Mouse (Mus musculus) neural tube, embryonic 15.5 days (tissue): ENCODE measurements around the gene Celsr2. TPM values are rescaled to one million over a fixed set of nuclear protein-coding genes. Genes with fewer than 3 reads are reported as not detected.

Source experiments
- polyA plus RNA-seq: library from polyadenylated mRNA; unstranded; fragments of >200 nt; fragmentation: Nextera tagmentation; extraction: Ambion mirVana; gene quantifications from 2 replicates; pipeline ENCODE4 v1.2.1, GENCODE M21; 2015

Celsr2 gene
- polyA plus RNA-seq, 1 experiment from 2014 or later: 35.0 TPM

Other genes starting within 250 kb of the Celsr2 start
- 10.2 and 14.4 TPM in 2 replicates for gene Amigo1, start 229.2 kb downstream of the Celsr2 start, polyA plus RNA-seq
- 3.1 TPM in 2 replicates for gene Cyb561d1, start 214.3 kb downstream of the Celsr2 start, polyA plus RNA-seq
- 18.4 and 21.2 TPM in 2 replicates for gene Atxn7l2, start 204.6 kb downstream of the Celsr2 start, polyA plus RNA-seq
- gene Sypl2, start 188.9 kb downstream of the Celsr2 start, polyA plus RNA-seq: 0.38 and 0.52 TPM in 2 replicates
- gene Psma5, start 158.6 kb downstream of the Celsr2 start, polyA plus RNA-seq: 239 and 254 TPM in 2 replicates
- gene Sort1, start 131.5 kb downstream of the Celsr2 start, polyA plus RNA-seq: 13.6 and 17.0 TPM in 2 replicates
- 0.15 and 0.19 TPM in 2 replicates for gene Mybphl, start 50.6 kb downstream of the Celsr2 start, polyA plus RNA-seq
- 5.5 and 12.4 TPM in 2 replicates for gene Psrc1, start 31.7 kb downstream of the Celsr2 start, polyA plus RNA-seq
- 206 and 219 TPM in 2 replicates for gene Sars, start 29.7 kb upstream of the Celsr2 start, polyA plus RNA-seq
- 0.87 and 1.2 TPM in 2 replicates for gene 1700013F07Rik, start 118.6 kb upstream of the Celsr2 start, polyA plus RNA-seq
- 12.1 and 15.8 TPM in 2 replicates for gene 5330417C22Rik, start 121.0 kb upstream of the Celsr2 start, polyA plus RNA-seq
- 46.3 and 47.5 TPM in 2 replicates for gene Tmem167b, start 146.9 kb upstream of the Celsr2 start, polyA plus RNA-seq
- gene Taf13, start 156.1 kb upstream of the Celsr2 start, polyA plus RNA-seq: 43.7 and 46.5 TPM in 2 replicates
- 80.5 and 94.7 TPM in 2 replicates for gene Wdr47, start 175.7 kb upstream of the Celsr2 start, polyA plus RNA-seq
- gene Clcc1, start 238.4 kb upstream of the Celsr2 start, polyA plus RNA-seq: 34.1 and 44.1 TPM in 2 replicates